Mouse (Mus musculus) regulatory T cell (primary cell): ENCODE data around the gene Atp11a.

Experiments used
- in situ Hi-C: fragments of 300-600 bp; cut with MboI, MseI; formaldehyde crosslinking; loops from one replicate; pipeline ENCODE4 v1.15.1; 2025; ENCODE audit warnings: high pct_unique_total_duplicates

The Atp11a gene

DNA sequence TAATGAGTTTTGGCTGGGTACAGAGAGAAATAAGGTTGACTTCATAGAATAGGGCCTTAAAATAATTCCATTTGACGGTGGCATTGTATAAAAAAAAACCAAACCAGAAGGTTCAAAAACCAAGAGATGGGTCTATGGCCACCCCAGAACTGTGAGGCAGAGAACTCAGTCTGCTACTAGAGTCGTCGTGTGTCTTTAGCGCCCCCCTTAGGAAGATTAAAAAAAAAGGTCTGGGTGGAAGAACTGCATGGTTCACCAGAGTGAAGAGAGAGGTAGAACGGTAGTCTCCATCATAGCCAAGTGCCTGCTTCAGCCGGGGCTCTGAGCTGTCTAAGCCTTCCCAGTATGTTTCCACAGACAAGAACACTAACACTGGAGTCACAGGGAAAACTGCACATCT lies 54.4 kb downstream of the Atp11a start:
- in situ Hi-C loops: no loop called here

DNA sequence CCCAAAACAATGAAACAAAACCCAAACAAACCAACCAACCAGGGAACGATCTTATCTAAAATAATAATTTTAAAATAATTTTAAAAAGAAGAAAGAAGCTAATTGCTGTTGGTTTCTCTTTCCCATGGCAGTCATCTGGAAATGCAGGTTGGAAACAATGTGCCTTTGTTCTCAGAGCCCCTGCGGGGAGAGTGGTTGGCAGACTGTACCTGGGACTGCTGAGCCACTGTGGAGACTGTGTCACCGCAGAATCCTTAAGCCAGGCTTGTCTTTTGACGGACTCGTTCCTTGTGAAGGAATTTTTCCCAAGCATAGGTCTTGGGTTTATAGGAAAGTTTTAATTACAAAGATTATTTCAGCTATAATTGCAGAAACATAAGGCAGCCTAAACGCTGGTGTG lies 59.6 kb downstream of the Atp11a start:
- in situ Hi-C loops: no loop called here

GRCm38 (mm10) chr8:12822892-12823291 lies 66.1 kb downstream of the Atp11a start:
- in situ Hi-C loops: no loop called here

DNA sequence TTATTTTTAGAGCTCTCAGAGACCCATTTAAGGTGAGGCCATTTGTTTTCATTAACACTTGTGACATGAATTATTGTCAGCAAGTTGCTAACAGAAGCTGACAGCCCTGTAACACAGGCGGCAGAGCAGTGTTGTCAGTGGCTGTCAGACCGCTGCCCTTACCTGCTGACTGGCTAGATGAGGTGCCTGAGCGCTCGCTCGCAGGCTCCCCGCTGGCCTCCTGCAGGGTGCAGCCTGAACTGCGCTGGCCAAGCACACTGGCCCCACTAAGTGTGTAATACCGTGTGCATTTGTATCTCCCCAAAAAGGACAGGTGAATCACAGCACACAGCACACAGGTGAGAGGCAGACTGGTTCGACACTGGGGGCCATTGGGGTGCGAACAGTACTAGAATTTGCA lies 67.7 kb downstream of the Atp11a start:
- in situ Hi-C loops: no loop called here

DNA sequence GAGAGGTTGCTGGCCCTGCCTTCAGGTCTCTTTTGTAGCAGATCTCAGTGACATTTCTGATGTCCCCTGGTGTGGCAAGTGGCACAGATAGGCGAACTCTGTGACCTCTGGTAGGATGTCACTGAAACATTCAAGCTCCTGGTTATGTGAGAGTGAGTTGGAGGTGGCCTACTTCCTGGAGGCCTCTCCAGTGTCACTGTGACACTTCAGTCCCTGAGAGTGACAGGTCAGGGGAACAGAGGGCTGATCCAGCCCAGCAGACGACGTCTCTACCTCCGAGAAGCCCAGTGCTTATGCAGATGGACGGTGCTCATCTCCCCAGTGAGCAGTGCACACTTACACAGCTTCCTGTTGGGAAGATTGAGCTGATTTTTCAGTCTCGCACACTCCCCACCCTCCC lies 68.4 kb downstream of the Atp11a start:
- in situ Hi-C loops: loop anchor here (5.0 kb wide), 1 partner anchor 73 kb away; no protein-coding TSS in a partner anchor

- in situ Hi-C loops: loop anchor here (5.0 kb wide), 1 partner anchor 73 kb away; no protein-coding TSS in a partner anchor
Observed at GRCm38 (mm10) chr8:12825686-12826237, 68.9 kb downstream of the Atp11a start.

DNA sequence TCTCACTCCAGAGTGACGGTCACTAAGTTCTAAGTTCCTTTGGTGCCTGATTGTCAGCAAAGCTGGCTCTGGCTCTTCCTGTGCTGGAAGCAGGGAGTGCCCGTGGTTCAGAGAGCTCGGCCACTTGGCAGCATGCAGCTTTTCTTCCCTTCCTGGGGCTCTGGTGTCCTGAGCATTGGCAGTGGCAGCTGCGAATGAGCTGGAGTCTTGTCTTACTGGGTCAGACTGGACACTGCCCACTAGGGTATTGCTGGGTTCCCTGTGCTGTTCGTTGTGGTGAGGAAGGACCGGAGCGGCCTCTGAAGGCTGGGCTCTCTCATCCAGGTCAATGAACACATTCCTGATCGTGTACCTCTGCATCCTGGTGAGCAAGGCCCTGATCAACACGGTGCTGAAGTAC lies 70.3 kb downstream of the Atp11a start:
- in situ Hi-C loops: loop anchor here (5.0 kb wide), 1 partner anchor 75 kb away; no protein-coding TSS in a partner anchor

GRCm38 (mm10) chr8:12828298-12828697 lies 71.5 kb downstream of the Atp11a start:
- in situ Hi-C loops: loop anchor here (5.0 kb wide), 1 partner anchor 76 kb away; no protein-coding TSS in a partner anchor

DNA sequence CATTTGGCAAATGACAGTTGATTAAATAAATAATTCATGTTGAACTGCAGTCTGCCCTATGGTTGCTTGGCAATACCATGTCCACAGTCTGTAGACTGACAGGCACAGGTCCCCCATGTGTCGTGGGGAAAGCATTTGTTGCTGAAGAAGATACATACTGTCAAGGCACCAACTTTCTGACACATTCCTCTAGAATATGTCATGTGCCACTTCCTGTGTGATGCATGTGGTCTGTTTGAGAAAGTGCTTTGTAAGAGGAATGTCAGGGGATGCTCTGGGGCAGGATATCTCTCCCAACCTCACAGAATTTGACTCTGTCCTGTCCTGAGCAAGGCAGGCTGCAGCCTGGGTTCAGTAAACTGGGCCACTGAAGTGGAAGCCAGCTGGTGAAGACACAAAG lies 72.6 kb downstream of the Atp11a start:
- in situ Hi-C loops: loop anchor here (5.0 kb wide), 1 partner anchor 77 kb away; no protein-coding TSS in a partner anchor

DNA sequence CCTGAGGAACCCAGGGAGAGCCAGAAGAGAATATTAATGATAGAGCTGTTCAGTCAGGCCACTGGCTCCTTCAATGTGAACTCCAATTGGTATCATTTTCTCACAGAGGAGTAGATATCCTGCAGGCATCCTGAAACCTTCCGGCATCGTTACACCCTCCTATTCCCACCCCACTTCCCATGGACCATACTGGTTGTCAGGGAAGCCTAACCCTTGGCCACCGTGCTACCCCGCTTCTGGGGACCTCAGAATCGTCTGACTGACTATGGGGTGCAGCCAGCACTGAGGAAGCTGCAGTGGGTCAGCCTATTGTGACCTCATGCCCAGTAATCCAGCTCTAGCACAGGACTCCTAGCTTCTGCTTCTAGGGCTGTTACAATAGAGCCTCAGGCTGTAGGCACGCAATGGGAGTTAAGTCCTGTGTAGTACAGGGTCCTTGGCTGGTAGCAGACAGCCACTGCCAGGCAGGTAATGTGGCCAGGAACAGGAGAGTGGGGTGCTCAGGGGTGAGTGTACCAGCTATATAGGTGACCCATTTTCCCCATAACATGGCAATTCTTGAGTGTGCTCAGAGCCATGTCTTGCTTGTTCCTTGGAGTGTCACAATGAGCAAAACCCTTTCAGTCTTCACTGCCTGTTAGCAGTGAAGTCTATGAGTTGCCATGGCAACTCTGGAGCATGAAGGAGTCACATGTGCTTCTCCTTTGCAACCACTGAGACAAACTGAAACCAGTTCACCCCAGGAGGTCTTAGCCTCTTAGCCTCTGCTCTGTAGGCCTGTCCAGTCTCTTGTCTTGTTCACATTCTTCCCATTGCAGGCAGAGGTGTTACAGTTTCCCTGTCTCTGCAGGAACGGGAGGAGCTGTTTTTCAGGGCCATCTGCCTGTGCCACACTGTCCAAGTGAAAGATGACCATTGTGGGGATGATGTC lies 75.1 kb downstream of the Atp11a start:
- in situ Hi-C loops: no loop called here

DNA sequence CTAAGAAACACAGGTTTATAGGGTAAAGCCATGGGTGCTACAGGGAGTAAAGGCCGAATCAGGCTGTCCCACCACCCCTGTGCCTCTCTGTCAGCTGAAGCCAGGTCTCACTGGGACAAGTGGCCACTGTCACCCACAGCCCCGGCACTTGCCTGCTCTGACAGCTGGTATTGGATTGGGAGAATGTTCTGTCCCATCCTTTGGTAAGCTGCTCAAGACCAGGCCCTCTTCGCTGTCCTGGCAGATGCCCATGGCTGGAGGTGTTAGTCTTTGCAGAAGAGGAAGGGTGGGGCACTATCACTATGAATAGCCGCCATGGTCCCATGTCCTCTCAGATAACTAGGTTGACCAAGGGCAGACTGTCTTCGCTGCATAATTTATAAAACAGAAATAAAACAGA lies 76.8 kb downstream of the Atp11a start:
- in situ Hi-C loops: no loop called here

DNA sequence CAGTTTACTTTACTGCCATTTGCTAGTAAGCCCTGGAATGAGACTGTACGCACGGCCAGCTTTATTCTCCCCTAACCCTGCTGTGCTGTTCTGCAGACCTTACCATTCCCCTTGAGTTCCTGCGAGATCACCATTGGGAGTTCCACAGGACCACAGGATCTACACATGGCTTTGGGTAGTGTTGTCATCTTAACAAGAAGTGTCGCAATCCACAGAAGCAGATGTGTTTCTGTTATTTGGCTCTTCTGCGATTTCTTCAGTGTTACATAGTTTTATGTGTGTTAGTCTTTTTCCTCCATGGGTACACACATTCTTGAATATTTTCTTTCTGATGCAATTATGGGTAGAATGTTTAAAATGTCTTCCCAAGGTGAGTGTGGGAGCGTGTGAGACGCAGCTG lies 84.0 kb downstream of the Atp11a start:
- in situ Hi-C loops: no loop called here

DNA sequence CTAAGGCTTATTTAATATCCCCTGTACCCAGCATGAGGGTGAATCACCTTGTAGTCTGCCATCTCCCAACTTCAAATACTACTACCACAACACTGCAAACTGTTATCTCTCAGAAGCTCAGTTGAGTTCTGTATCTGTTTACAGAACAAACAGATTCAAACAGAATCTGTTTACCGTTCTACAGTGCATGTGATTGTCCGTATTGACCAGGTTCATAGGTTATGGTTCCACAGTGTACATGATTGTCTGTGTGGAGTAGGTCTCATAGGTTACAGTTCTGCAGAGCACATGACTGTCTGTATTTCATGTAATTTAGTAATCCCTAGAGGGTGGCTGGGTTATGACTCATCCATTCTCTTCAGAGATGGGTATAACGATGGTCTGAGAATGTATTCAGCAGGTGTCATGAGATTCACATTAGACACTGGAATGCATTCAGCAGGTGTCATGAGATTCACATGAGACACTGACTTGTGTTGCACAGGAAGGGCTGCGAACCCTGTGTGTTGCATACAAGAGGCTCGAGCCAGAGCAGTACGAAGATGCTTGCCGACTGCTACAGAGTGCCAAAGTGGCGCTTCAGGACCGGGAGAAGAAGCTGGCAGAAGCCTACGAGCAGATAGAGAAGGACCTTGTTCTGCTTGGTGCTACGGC lies 85.7 kb downstream of the Atp11a start:
- in situ Hi-C loops: no loop called here

GRCm38 (mm10) chr8:12844347-12844950 lies 87.6 kb downstream of the Atp11a start:
- in situ Hi-C loops: no loop called here

DNA sequence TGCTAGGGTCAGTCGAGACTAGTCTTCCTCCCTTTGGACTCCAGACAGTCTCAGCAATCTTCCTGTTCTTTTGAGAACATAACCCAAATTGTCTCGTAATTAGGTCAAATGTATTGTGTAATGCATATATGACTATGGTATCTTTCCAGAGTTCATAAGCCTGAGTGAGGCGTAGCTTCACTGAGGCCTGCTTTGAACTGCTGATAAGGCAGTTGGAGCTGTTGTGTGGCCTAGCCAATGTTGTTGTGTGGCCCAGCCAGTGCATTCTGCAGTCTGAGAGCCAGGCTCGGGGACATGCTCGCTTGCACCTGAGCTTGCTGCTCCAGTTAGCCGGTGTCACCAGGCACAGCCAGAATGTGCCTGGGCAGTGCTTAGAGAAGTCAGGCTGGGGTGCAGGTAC lies 89.6 kb downstream of the Atp11a start:
- in situ Hi-C loops: no loop called here

DNA sequence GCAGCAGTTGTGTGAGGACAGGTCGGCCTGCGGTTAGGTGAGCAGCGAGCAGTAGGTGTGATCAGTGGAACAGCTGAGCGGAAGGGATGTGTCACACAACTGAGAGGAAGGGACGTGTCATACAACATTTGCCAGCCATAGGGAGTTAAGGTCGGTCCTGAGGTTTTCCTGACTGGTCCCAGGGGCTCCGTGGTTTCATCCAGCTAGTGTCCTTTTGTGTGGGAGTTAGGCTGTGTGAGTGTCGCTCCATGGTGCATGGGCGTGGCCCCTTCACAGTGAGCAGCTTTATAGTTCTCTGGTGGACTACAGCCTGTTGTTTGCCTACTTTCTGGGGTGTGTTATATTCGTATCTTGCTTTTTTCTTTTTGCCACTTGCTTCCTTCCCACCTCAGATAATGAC lies 94.4 kb downstream of the Atp11a start:
- in situ Hi-C loops: no loop called here

GRCm38 (mm10) chr8:12856038-12856437 lies 99.2 kb downstream of the Atp11a start:
- in situ Hi-C loops: no loop called here

GRCm38 (mm10) chr8:12863061-12863460 lies 106.2 kb downstream of the Atp11a start:
- in situ Hi-C loops: no loop called here

DNA sequence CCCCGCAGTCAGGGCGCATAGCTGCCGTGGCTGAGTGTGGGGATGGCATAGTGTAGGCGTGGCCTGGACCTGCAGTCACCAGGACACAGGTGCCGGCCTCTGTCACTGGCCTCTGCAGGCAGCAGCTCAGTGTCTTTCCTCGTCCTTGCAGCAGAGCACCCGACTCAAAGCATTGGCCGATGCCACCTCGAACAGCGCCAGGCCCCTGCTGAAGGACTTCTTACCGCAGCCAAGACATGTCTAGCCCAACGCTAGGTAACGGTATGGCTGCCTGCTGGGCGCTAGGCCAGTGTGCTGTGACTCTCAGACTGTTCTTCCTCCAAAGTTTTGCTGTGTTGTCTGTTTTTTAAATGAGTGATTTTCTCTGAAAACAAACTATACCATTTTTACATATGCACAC lies 106.8 kb downstream of the Atp11a start:
- in situ Hi-C loops: no loop called here

GRCm38 (mm10) chr8:12865790-12866189 lies 109.0 kb downstream of the Atp11a start:
- in situ Hi-C loops: no loop called here

- in situ Hi-C loops: no loop called here
Observed at GRCm38 (mm10) chr8:12869661-12870060, 112.8 kb downstream of the Atp11a start.

GRCm38 (mm10) chr8:12870656-12871055 lies 113.8 kb downstream of the Atp11a start:
- in situ Hi-C loops: no loop called here
